Mouse (Mus musculus) C2C12 (cell line): ENCODE data around the gene Myo3b. TPM values are rescaled to one million over a fixed set of nuclear protein-coding genes. Genes with fewer than 3 reads are reported as not detected.

Experiments used
- H3K27me3 ChIP-seq: one replicate; pipeline ENCODE4 v1.6.1; 2011; ENCODE audit not compliant: control insufficient read depth, insufficient read depth, insufficient read length
- H3K36me3 ChIP-seq: one replicate; pipeline ENCODE4 v1.6.1; 2011; ENCODE audit not compliant: control insufficient read depth, insufficient read depth
- H3K4me3 ChIP-seq: one replicate; pipeline ENCODE4 v1.5.1; 2011; ENCODE audit warnings: mild to moderate bottlenecking, control low read depth; ENCODE audit not compliant: poor library complexity, insufficient read depth, severe bottlenecking
- H3K79me2 ChIP-seq: one replicate; pipeline ENCODE4 v1.6.1; 2011; ENCODE audit not compliant: control insufficient read depth, insufficient read depth
- H3K79me3 ChIP-seq: one replicate; pipeline ENCODE4 v1.6.1; 2011; ENCODE audit warnings: low read depth, control low read depth
- H3ac ChIP-seq: one replicate; pipeline ENCODE3; 2011; ENCODE audit warnings: low read depth; ENCODE audit not compliant: control insufficient read depth, insufficient read length
- CEBPB ChIP-seq: IDR thresholded peaks from one replicate; pipeline ENCODE4 v1.6.1; 2011; ENCODE audit warnings: low read depth, mild to moderate bottlenecking, control low read depth, moderate library complexity
- CTCF ChIP-seq: IDR thresholded peaks from one replicate; pipeline ENCODE4 v1.5.1; 2011; ENCODE audit not compliant: control insufficient read depth, insufficient read depth, insufficient read length
- FOSL1 ChIP-seq: IDR thresholded peaks from one replicate; pipeline ENCODE4 v1.8.0; 2011; ENCODE audit warnings: mild to moderate bottlenecking, low read length; ENCODE audit not compliant: poor library complexity, insufficient read depth, severe bottlenecking
- MAX ChIP-seq: IDR thresholded peaks from one replicate; pipeline ENCODE4 v1.6.1; 2011; ENCODE audit warnings: mild to moderate bottlenecking, control low read depth
- MYOD1 ChIP-seq: IDR thresholded peaks from one replicate; pipeline ENCODE4 v1.6.1; 2011; ENCODE audit warnings: low read depth; ENCODE audit not compliant: control insufficient read depth, insufficient read length
- MYOG ChIP-seq: IDR thresholded peaks from one replicate; pipeline ENCODE4 v1.6.1; 2011; ENCODE audit not compliant: control insufficient read depth, insufficient read length; ENCODE audit errors: extremely low read depth
- USF1 ChIP-seq: IDR thresholded peaks from one replicate; pipeline ENCODE4 v1.6.1; 2011; ENCODE audit warnings: low read depth, mild to moderate bottlenecking, control low read depth, moderate library complexity
- polyA plus RNA-seq: library from polyadenylated mRNA; unstranded; fragments of >200 nt; fragmentation: generic; extraction: Trizol; gene quantifications from one replicate; pipeline ENCODE4 v1.2.1, GENCODE M21; 2012; ENCODE audit warnings: missing spikeins

Gene Myo3b
- polyA plus RNA-seq, 1 experiment, result 0.11 TPM

DNA sequence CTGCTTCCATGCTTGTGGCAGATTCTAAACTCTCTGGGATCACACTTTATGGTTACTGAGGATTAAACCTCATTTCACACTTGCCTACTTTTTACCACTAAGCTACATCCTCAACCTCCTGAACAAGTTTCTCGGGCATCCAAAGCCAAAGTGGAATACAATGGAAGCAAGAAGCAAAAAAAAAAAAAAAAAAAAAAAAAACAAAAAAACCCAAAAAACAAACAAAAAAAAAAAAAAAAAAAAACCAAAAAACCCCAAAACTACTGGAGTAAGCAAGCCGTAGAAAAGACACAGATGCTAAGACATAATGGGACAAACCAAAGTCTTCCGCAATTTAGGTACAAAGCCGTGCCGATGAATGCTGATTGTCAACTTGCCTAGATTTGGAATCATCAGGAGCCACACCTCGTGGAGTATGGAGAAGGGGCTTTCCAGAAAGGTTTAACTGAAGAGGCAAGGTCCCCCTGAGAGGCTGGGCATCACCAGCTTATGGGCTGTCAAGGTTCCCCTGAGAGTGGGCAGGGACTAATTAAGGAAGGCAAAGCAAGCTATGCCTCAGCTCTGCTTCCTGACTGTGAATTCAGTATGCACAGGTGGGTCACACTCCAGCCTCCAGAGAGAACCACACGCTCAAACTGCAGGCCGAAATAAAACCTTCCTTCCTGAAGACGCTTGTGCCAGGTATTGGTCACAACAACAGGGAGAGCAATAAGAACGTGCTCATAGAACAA, 313.7 kb downstream of the Myo3b start:
- Histone ChIP-seq H3K4me3 (no peak overlapping the region), H3ac (no peak overlapping the region), H3K27me3 (peaks cover 8% of the 10 kb centered on the region), H3K79me3 (no peaks in the 10 kb centered on the region), H3K36me3 (no peaks in the 10 kb centered on the region), H3K79me2 (no peaks in the 10 kb centered on the region)
- no peak for TF ChIP-seq CTCF
- TF ChIP-seq FOSL1, result no peak
- no peak for TF ChIP-seq MAX
- no peak for TF ChIP-seq MYOG
- no peak for TF ChIP-seq MYOD1
- no peak for TF ChIP-seq USF1
- no peak for TF ChIP-seq CEBPB

GRCm38 (mm10) chr2:70354056-70354455, 315.1 kb downstream of the Myo3b start:
- no peak overlapping the region for H3K4me3 ChIP-seq
- no peak for TF ChIP-seq MYOG
- no peak for TF ChIP-seq CTCF
- no peak for TF ChIP-seq MAX
- TF ChIP-seq MYOD1, result no peak
- no peak for TF ChIP-seq CEBPB
- no peak for TF ChIP-seq FOSL1
- no peak for TF ChIP-seq USF1
- H3K36me3 ChIP-seq, result no peaks in the 10 kb centered on the region
- no peak overlapping the region for H3ac ChIP-seq
- no peaks in the 10 kb centered on the region for H3K79me3 ChIP-seq
- H3K79me2 ChIP-seq, result no peaks in the 10 kb centered on the region
- H3K27me3 ChIP-seq, result peaks cover 8% of the 10 kb centered on the region

DNA sequence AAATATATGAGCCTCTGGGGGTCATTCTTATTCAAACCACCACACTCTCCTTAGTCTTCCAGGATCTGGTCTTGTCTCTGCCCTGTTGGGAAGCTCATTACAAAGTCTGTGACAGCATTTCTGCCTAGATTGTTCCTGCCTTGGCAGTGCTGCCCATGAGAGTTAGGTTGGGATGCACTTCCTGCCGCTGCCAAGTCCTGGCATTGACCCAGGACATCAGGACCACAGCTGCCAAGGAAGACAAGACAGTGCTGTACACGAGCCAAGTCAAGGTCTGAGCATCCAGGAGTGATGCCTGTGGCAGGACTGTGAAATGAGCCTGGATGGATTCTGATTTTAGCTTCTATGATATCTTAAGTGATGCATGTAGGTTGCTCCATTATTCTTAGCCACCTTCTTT, 316.1 kb downstream of the Myo3b start:
- TF ChIP-seq MYOG (no peak), MAX (no peak), CTCF (no peak), MYOD1 (no peak), CEBPB (no peak), USF1 (no peak), FOSL1 (no peak)
- H3K4me3 ChIP-seq, result no peak overlapping the region
- H3K79me3 ChIP-seq, result no peaks in the 10 kb centered on the region
- H3K27me3 ChIP-seq, result peaks cover 6% of the 10 kb centered on the region
- no peaks in the 10 kb centered on the region for H3K36me3 ChIP-seq
- H3ac ChIP-seq, result no peak overlapping the region
- H3K79me2 ChIP-seq, result no peaks in the 10 kb centered on the region

GRCm38 (mm10) chr2:70369421-70369820, 330.5 kb downstream of the Myo3b start:
- Histone ChIP-seq H3K79me2 (no peaks in the 10 kb centered on the region), H3K27me3 (peaks cover 19% of the 10 kb centered on the region), H3ac (no peak overlapping the region), H3K4me3 (no peak overlapping the region), H3K79me3 (no peaks in the 10 kb centered on the region), H3K36me3 (no peaks in the 10 kb centered on the region)
- TF ChIP-seq CEBPB, result no peak
- TF ChIP-seq CTCF, result no peak
- no peak for TF ChIP-seq USF1
- no peak for TF ChIP-seq MAX
- no peak for TF ChIP-seq MYOD1
- no peak for TF ChIP-seq MYOG
- no peak for TF ChIP-seq FOSL1

- no peak overlapping the region for H3K4me3 ChIP-seq
- H3K79me2 ChIP-seq, result no peaks in the 10 kb centered on the region
- H3K27me3 ChIP-seq, result peaks cover 17% of the 10 kb centered on the region
- no peak overlapping the region for H3ac ChIP-seq
- H3K79me3 ChIP-seq, result no peaks in the 10 kb centered on the region
- H3K36me3 ChIP-seq, result no peaks in the 10 kb centered on the region
- no peak for TF ChIP-seq USF1
- no peak for TF ChIP-seq CTCF
- TF ChIP-seq MYOD1, result no peak
- TF ChIP-seq MAX, result no peak
- TF ChIP-seq FOSL1, result no peak
These were observed 340.4 kb downstream of the Myo3b start for GRCm38 (mm10) chr2:70379341-70379740.

DNA sequence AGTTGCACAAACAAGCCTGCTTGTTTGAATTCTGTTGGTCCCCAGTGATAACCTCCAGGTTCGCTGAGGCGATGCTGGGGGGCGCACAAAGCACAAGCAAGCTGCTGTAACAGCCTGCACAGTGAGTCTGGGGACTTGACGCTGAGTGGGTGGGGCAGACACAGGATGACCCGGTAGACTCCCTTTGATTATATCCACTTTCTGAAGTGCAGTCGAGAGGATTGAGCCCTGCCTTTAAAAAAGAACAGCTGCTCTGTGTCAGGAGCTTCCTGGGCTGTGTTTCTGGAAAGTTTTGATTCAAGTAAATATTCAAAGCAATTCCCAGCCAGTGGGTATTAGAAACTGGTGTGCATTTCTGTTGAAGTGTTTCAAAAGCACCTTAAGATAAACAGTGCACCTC, 341.0 kb downstream of the Myo3b start:
- TF ChIP-seq MYOG, result no peak
- TF ChIP-seq CTCF, result no peak
- Histone ChIP-seq H3K36me3 (no peaks in the 10 kb centered on the region), H3K27me3 (peaks cover 17% of the 10 kb centered on the region), H3K4me3 (no peak overlapping the region), H3K79me3 (no peaks in the 10 kb centered on the region), H3K79me2 (no peaks in the 10 kb centered on the region), H3ac (no peak overlapping the region)
